Mouse (Mus musculus) layer of hippocampus, postnatal 36 days (tissue): ENCODE results near the gene Clybl. TPM values are rescaled to one million over a fixed set of nuclear protein-coding genes. Genes with fewer than 3 reads are reported as not detected.

Experiments
- DNase-seq, 2 experiments: peaks; one replicate each; pipeline ENCODE4 v3.0.0; 2022
- total RNA-seq, 2 experiments: library from RNA; stranded (reverse); gene quantifications; 2 replicates each; pipeline ENCODE4 v1.2.3; 2021

Gene Clybl
- total RNA-seq, 2 experiments from 2014 or later = 24.1 to 29.9 TPM

- no peak for DNase-seq
These were observed 18.9 kb downstream of the Clybl start for GRCm38 (mm10) chr14:122200247-122200885.

GRCm38 (mm10) chr14:122209177-122209576, 27.7 kb downstream of the Clybl start:
- no peak for DNase-seq

- no peak for DNase-seq
These were observed 32.1 kb downstream of the Clybl start for GRCm38 (mm10) chr14:122213590-122213989.

GRCm38 (mm10) chr14:122214126-122214525, 32.6 kb downstream of the Clybl start:
- no peak for DNase-seq

DNA sequence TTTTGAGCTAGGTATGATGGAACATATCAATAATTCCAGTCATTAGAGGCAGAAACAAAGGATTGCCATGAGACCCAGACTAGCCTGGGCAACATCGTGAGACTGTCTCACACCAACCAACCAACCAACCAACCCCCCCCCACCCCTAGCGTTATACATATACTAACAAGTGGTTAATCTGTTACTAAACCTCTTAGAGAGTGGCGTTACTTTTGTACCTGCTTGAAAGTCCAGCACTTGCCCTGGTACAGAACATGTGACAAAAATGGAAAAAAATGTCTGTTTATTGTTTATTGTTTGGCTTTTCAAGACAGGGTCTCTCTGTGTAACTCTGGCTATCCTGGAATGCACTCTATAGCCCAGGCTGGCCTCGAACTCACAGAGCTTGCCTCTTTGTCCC, 35.7 kb downstream of the Clybl start:
- DNase-seq = no peak

DNA sequence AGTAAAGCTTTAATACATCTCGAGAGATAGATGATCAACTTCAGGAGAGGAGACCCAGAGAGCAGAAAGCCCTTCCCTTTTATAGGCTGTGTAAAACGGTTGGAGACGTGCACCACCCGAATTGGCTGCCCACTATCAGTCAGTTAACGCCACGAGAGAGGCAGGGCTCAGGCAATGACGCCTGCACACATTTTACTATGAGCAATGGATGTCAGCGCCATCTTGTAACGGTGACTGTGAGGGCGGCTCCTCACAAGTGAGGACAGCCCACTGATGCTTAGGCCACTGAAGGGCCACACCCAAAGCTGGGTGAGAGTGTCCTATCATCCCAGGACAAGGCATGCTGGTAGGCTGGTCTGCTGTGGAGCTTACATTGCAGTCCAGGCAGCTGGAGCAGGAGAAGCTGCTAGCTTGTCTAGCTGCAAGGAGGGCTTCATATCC, 41.5 kb downstream of the Clybl start:
- no peak for DNase-seq

DNA sequence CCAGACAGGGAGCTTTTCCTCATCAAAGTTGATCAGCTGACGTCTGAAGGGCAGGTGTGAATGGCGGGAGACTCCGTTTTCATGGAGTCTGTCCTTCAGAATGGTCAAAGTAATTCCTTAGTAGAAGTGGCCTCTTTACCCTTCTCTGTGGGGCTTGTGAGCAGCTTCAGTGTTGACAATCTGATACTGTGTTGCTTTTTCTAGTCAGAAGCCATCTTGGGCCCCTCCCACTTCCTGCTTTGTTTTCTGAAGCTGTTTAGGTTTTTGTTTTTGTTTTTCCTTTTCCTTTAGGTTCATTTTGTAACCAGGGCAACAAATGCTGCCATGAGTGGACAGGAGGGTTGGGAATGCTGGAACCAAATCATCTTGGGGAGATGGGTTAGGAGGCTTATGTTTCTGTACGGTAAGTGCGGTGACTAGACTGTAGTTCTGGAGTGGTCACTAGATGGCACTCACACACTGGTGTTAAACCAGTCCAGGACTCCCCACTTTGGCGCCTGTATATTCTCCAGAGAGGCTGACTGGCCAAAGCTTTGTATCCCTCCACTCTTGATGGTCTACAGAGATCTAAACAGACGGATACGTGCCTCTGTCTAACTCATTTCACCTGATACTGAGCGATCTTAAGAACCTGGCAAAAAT, 42.1 kb downstream of the Clybl start:
- DNase-seq = peak; percentile 68 to 78

DNA sequence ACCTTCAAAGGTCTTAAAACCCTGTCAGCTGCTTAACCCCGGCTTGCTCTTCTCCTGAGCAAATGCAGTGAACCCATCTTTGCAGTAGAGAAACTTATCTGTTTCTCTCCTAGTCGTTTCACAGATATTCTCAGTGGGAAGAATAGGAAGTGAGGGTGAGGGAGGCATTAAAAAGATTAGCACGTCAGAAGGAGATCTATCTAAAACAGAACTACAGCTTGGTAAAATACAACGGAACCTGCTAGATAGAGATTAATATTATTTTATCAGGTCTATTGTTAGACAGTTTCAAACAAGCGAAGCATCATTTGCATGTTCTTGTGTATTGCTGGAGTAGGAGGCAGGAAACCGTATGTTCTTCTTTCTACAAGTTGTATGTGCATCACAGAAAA, 42.6 kb downstream of the Clybl start:
- DNase-seq = no peak

GRCm38 (mm10) chr14:122224501-122224928, 43.0 kb downstream of the Clybl start:
- DNase-seq = no peak

DNA sequence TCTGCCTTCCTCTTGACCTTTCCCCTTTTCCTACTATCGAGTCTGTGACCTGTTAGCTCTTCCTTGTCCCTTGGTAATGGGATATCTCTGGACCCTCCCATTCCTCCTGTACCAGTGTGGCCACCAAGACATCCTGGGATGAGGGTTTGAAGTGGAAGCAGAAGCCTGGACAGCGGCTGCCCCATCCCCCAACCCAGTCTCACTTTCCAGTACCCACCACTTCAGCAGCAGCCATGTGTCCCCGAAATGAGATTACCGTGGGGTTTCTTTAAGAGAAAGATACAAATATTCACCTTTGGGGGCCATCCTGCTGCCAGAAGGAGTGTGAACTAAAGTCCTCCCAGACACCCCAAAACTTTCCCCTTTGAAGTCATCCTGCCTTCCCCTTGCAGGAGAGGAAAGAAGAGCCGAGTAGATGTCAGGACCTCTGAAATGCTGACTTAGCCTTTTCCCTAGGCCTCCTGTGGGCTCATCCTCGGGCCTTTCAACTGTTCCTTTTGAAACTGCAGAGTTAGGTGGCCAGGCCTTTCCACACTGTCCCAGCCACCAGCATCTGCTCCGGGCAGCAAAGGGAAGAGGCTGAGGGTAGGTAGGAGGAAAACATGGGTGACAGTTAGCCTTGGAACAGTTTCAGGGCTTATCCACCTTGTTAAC, 44.1 kb downstream of the Clybl start:
- no peak for DNase-seq

DNA sequence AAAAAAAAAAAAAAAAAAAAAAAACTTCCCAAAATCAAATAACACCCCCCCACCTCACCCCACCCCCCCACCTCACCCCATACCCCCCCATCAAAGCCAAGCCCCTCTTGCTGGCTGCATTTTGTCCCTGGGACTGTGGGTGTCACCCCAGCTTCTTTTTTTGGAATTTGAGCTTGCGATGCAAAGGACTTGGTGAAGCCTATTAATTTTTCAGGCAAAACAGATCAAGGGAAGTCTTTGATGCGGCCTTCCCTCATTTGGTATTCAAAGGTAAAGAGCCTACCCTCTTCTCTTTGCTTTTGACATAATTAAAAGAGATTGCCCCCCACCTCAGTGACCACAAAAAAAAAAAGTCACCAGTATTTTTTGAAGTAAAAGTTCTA, 44.6 kb downstream of the Clybl start:
- no peak for DNase-seq

GRCm38 (mm10) chr14:122226666-122227453, 45.4 kb downstream of the Clybl start:
- no peak for DNase-seq

DNA sequence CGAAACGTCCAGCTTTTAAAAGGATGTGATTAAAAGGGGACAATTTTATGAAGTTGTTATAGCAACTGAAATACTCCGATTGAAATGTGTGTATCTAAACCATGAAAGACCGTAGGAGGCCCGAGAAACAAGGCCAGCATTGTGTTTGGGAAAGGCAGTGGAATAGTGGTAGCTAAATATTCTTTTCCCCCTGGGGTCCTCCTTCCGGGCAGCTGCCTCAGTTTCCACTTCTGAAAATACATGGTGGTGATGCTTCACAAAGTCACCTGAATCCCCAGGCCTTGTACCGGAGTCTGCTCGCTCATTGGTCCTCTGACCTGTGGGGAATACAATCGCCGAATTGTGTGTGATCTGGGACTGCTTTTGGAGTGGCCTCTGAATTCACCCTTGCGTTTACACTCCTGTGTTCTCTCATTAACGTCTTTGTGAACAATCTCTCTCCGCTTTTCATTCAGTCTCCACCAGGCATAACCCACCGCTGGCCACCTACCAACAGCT, 46.0 kb downstream of the Clybl start:
- DNase-seq = no peak

DNA sequence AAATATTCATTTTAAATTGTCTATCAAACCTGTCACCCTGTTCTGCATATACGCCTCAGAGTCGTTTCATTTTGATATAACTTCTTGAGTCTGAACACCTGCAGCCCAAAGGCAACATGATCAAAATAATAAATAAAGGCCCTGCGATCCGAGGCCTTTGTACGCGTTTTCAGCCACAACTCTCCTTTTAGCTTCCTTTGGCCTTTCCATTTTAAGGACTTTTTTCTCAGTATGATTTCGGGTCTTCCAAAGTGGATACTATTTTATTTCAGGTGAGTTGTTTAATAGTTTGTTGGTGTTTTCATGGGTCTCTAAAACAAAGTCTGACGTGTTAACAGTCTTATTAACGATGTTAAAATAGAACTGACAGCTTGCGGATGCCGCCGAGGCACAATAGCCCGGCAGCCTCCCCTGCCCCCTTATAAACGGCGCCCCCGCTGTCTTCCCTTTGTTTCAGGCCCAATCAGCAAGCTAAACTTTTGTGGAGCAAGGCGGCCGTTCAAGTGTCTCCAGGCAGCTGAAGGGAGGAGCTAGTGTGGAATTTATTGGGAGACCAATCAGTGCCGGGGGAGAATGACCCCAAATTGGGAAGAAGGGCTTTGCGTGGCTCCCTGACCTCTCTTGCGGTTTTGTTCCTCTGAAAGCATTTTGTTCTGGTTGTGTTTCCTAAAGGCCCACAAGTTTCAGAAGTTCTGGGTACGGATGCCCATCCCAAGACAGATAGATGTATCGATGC, 47.5 kb downstream of the Clybl start:
- DNase-seq = no peak

GRCm38 (mm10) chr14:122229988-122230387, 48.5 kb downstream of the Clybl start:
- DNase-seq = no peak

- no peak for DNase-seq
These were observed 49.1 kb downstream of the Clybl start for GRCm38 (mm10) chr14:122230621-122231025.

DNA sequence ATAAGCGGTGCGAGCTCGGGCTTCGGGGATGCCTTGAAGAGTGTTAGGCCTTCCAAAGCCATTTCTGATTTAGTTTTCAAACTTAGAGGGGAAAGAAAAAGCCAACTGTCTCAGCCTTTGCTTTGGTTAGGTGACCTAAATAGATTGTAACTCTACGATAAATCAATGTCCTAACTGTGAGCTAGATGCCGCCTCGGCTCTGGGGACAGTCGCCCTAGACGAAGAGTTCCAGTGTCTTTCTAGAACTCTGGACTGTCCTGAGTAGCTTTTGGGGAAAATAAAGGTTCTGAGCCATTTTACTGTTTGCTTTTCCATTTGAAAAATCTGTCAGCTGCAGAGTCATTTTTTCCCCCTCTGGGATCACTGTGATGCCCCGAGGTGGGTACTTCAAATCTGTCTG, 49.6 kb downstream of the Clybl start:
- no peak for DNase-seq

DNA sequence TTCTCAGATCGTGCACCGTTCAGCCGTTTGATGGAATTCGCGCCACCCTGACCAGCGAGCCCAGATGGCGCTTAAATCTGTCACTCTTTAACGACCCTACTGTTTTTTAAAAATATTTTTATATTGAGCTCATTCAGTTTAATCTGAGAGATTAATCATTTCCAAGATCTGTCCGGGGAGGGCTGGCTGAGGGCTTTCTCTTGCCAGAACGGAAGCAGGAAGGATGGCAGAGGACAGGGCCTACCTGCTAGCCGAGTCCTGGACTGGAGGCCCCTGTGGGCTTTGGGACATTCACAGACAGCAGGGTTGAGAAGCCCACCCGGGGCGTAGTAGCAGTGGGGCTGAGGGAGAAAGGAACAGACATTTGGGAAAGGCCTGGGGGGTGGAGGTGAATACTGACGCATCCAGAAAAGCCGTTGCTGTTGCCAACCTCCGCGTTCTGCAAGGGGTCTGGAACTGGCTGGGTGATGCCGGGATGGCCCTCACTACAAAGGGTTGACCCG, 51.8 kb downstream of the Clybl start:
- no peak for DNase-seq

- DNase-seq = no peak
These were observed 62.4 kb downstream of the Clybl start for GRCm38 (mm10) chr14:122243874-122244273.

DNA sequence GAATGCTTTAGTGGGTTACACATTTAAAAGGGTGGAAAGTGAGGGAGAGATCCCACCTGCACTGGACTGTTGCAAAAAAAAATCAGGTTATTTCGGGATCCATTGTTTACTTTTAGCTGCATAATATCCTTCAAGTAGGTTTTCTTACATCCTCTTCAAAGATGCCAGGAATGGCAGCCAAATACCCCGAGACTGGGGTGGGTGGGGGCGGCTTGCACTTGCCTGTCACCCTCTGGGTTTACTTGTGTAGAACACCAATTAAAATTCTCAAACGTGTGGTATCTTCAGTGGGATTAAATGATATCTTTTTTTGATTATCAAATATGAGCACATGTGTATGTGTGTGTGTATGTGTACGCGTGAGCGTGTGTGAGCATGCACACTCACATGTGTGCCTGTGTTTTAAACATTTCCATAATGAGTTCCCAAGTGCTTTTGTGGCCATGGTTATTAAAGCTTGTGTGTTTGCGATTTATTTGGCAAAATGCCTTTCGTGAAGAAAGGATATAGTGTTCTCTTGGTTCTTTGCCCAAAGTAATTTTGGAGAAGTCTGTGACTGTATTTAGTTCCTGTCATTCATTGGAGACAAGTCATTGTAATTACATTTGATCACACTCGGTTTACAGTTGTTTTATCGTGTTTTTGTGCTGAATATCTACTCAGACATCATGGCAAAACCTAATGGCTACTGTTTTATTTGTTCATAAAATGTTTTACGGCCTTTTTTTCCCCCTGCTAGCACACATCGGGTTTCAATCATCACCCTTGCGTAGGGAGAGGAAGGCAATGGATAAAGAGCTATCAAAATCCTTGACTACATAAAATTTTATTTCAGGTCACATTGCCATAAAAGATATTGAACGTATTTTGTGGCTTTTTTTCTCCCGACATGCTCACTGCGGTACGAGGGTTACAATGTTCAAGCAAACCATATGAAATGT, 65.7 kb downstream of the Clybl start:
- DNase-seq = no peak

- DNase-seq = no peak
These were observed 67.6 kb downstream of the Clybl start for GRCm38 (mm10) chr14:122249123-122249522.
